Mouse (Mus musculus) splenic B cell, adult 2 months (primary cell): Measurements from ENCODE around the gene Pi4k2b.

Source experiments
- DNase-seq: peaks from one replicate; pipeline ENCODE4 v3.0.0-alpha.2; 2011; ENCODE audit warnings: low read depth, low spot score
- H3K27me3 ChIP-seq: 2 replicates; pipeline ENCODE4 v1.6.1; 2012; ENCODE audit warnings: mild to moderate bottlenecking, low read length, moderate library complexity, mixed read lengths; ENCODE audit not compliant: control insufficient read depth, poor library complexity, insufficient read depth, severe bottlenecking
- H3K36me3 ChIP-seq: 2 replicates; pipeline ENCODE4 v1.6.1; 2012; ENCODE audit warnings: mild to moderate bottlenecking, low read length, moderate library complexity, mixed read lengths; ENCODE audit not compliant: control insufficient read depth, poor library complexity, insufficient read depth, severe bottlenecking

The Pi4k2b gene

DNA sequence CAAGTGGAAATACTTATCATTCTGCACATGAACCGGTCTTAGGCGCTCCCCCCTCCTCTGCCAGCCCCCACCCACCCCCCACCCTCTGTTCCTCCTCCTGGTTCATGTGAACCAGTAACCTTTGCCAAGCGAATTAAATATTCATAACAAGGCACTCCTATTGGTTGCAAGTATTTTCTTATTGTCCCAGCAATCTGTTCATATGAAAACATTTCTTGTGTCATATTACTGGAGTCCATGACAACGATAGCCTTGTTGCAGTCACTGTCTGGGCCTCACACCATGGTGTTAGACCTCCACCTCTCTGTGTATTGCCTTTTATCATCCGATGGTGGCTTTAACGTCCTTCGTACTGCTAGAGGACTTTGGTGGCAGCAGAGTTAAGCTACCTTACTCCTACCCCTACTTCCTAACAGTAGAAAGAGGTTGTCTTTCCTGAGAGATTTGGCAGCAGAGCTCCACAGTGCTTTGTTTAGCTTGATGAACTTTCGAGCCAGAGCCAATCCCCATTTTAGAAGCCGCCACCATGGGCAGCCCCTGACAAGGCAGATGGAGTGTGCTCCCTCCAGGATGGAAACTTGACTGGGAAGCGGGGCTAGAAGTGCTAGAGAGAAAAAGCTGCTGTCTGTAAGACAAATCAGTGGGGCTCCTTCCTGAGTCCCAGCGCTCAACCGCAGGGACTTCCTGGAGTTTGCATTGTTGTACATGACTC lies 58.1 kb downstream of the Pi4k2b start:
- H3K36me3 ChIP-seq = peaks cover 2% of the 10 kb centered on the region; the same call in 1 of the 2 replicates

DNA sequence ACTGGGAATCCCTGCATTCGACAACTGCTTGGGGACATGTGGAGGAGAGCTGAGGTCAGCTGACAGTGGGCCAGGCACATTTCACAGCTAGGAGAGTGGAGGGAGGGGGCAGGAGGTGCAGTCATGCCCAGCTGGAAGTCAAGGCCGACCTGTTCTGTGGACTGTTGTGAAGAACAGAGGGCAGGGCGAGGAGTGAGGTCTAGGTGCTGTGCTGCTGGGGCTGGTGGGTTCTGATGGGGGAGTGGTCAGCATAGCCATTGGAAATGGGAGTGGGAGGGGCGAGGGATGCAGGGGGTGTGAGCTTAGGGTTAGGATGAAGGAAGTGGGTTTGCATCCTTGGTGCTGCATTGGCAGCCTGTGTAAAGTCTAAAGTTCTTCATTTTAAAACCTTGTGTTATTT lies 64.4 kb downstream of the Pi4k2b start:
- Histone ChIP-seq H3K27me3 (no peaks in the 10 kb centered on the region), H3K36me3 (peaks cover 5% of the 10 kb centered on the region)
- DNase-seq = no peak

More for the DNA sequence above, 58.1 kb downstream of the Pi4k2b start:
- no peaks in the 10 kb centered on the region for H3K27me3 ChIP-seq
- no peak for DNase-seq

DNA sequence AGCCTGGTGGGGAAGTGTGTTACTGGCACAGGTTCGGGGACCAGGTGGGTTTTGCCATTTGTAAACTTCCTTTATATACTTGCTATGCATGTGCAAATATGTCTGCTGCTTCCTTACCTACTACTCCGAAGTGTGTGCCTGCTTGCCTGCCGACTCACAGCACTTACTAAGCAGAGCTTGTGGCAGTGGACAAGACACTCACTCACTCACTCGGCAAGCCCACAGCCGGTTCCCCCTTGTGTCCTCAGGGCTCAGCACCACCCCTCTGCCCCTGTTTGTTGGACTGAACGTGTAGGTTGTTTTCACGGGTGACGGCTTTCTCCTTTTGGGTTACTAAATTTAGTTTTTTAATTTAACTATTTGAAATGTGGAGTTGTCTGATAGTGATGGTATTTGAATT lies 65.0 kb downstream of the Pi4k2b start:
- DNase-seq = no peak
- Histone ChIP-seq H3K27me3 (no peaks in the 10 kb centered on the region), H3K36me3 (peaks cover 5% of the 10 kb centered on the region)

DNA sequence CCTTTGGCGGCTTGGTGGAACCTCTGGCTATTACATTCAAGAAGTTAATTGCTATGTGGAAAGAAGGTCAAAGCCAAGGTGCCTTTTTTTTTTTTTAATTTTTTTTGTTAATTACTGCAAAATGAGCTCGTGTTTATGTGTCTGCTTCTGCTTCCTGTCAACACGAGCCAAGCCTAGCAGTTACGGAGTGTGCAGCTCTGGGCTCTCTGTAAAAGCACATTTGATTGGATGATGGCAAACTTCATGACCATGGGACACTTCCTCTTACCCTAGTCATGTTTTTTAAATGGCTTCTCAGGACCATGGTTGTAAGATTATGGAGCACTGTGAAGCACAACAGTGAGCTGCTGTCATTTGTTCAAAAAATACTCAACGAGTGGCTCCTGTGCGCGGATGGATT lies 65.7 kb downstream of the Pi4k2b start:
- Histone ChIP-seq H3K27me3 (no peaks in the 10 kb centered on the region), H3K36me3 (peaks cover 5% of the 10 kb centered on the region)
- DNase-seq = no peak

DNA sequence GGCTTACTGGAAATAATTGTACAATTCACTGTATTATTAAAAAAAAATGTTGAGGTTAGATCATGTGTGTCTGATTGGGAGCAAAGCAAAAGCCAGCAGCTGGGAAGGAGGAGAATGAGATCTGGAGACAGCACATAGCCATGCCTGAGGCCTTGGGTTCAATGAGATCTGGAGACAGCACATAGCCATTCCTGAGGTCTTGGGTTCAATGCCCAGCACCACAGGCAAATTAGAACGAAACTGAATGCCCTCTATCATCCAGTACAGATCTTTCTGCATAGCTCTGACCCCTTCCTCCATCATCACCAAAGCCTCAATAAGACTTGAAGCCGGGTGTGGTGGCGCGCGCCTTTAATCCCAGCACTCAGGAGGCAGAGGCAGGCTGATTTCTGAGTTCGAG lies 69.1 kb downstream of the Pi4k2b start:
- DNase-seq = no peak
- Histone ChIP-seq H3K27me3 (no peaks in the 10 kb centered on the region), H3K36me3 (peaks cover 2% of the 10 kb centered on the region)

DNA sequence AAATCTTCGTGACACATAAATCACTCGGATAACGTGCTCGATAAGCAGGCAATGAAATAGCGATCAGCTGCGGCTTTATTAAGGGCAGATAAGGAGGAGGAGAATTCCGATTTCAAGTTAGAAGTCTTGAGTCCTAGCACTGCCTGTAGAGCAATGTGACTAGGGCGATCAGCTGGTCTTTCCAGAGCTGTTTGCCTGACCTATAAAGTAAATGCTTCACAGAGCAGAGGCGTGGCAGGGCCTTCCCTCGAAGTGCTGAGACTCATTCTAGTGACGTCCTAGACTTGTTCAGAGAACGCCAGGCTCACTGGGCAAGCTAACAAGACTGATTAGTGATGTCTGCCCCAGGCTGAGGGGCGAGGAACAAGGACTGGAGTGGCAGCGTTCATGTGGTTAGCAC lies 69.7 kb downstream of the Pi4k2b start:
- no peaks in the 10 kb centered on the region for H3K27me3 ChIP-seq
- peaks cover 2% of the 10 kb centered on the region for H3K36me3 ChIP-seq
- no peak for DNase-seq

DNA sequence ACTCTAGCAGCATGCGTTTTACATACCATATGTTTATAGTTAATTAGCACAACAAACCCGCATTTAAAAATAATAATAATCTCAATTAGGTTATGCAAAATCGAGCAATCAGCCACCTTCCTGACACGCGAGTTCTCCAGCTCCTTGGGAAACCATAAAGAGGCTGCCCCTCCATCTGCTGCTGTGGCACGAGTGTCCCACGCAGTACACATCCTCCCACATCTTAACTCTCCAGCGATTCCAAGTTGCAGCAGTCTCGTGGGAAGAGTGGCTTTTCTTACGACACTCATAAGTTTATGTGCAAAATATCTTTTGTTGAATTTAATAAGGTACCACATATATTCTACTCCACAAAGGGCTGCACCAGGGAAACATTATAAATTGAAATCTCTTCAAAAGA lies 71.1 kb downstream of the Pi4k2b start:
- H3K36me3 ChIP-seq = no peaks in the 10 kb centered on the region; the same call in none of the 2 replicates
- no peaks in the 10 kb centered on the region for H3K27me3 ChIP-seq
- DNase-seq = no peak

DNA sequence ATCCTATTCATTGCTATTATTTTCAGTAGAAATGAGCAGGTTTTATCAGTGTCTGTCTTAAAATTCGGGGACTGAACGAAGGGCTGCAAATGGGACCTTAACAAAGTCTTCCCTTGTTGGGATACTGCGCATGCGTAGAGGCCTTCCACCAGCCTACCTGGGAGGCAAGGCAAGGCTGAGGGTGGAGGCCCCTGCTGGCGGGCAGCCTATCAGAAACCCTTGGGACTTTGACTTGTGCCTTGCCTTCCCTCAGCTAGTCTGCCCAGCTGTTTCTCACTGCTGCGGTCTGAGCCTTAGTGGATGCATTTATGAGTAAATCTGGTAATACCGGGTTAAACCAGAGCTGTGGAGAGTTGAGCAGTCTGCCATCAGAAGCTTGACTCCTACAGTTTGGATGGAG lies 71.9 kb downstream of the Pi4k2b start:
- DNase-seq = no peak
- no peaks in the 10 kb centered on the region for H3K27me3 ChIP-seq
- H3K36me3 ChIP-seq = no peaks in the 10 kb centered on the region; the same call in none of the 2 replicates

DNA sequence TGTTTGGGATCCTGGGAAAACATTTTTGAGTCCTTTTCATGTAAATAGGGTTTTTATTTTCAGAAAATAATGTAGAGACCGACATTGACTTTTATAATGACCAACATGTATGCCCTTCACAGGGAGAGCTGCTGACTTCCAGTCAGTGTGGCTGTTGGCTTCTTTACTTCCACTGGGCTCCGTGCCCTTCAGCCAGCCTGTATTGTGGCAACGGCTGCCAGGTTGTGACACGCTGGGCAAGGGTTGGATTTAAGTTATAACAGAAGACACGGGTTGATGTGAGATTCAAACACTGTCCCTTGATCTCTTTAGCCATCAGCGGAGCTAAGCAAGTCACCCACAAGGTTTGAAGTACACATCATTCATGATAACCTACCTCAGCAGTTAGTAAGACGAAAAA lies 77.3 kb downstream of the Pi4k2b start:
- peaks cover 2% of the 10 kb centered on the region for H3K36me3 ChIP-seq
- no peaks in the 10 kb centered on the region for H3K27me3 ChIP-seq
- no peak for DNase-seq
